Mouse (Mus musculus) gastrocnemius, adult 2 months (tissue): ENCODE data around the gene Cenpb. TPM values are rescaled to one million over a fixed set of nuclear protein-coding genes. Genes with fewer than 3 reads are reported as not detected.

ENCODE experiments used
- DNase-seq: peaks from one replicate; pipeline ENCODE4 v3.0.0; 2022
- H3K27ac ChIP-seq: fragments of 200-600 bp; 2 replicates; pipeline ENCODE4 v1.8.1; 2022; ENCODE audit warnings: mild to moderate bottlenecking
- H3K4me3 ChIP-seq: fragments of 200-600 bp; 2 replicates; pipeline ENCODE4 v1.8.1; 2022; ENCODE audit warnings: mild to moderate bottlenecking, moderate library complexity
- CTCF ChIP-seq: fragments of 200-600 bp; IDR thresholded peaks from 2 replicates; pipeline ENCODE4 v1.8.1; 2022; ENCODE audit warnings: antibody characterized with exemption, mild to moderate bottlenecking, moderate library complexity
- intact Hi-C: fragments of 180-260 bp; cut with DNase I; formaldehyde crosslinking; loops from one replicate; pipeline ENCODE4 v1.15.1; 2025
- total RNA-seq, 2 experiments: library from RNA; stranded (reverse); gene quantifications; 2 replicates each; pipeline ENCODE4 v1.2.3; 2021

The Cenpb gene
- total RNA-seq, 2 experiments from 2014 or later: 67.7 to 70.1 TPM

GRCm38 (mm10) chr2:131190344-131191004 is 10.6 kb upstream of the Cenpb start:
- no peak overlapping the region for H3K4me3 ChIP-seq
- H3K27ac ChIP-seq: no peak overlapping the region
- no peak for TF ChIP-seq CTCF
- intact Hi-C loops: no loop called here
- DNase-seq: no peak

- peak; percentile 74 for DNase-seq
- H3K27ac ChIP-seq: peak overlapping the region; percentile 48
- intact Hi-C loops: loop anchor here (10.0 kb wide), 1 partner anchor 325 kb away; no protein-coding TSS in a partner anchor
- TF ChIP-seq CTCF: no peak
- no peak overlapping the region for H3K4me3 ChIP-seq
Observed at GRCm38 (mm10) chr2:131189521-131190309, 9.8 kb upstream of the Cenpb start.

GRCm38 (mm10) chr2:131188311-131188710 is 8.4 kb upstream of the Cenpb start:
- intact Hi-C loops: loop anchor here (10.0 kb wide), 1 partner anchor 326 kb away; no protein-coding TSS in a partner anchor
- DNase-seq: no peak
- TF ChIP-seq CTCF: no peak
- H3K27ac ChIP-seq: no peak overlapping the region
- H3K4me3 ChIP-seq: no peak overlapping the region

GRCm38 (mm10) chr2:131187602-131187922 is 7.7 kb upstream of the Cenpb start:
- H3K4me3 ChIP-seq: peak overlapping the region; percentile 74
- peak overlapping the region; percentile 82 for H3K27ac ChIP-seq
- no peak for DNase-seq
- no peak for TF ChIP-seq CTCF
- intact Hi-C loops: loop anchor here (2.0 to 10.0 kb wide), 2 partner anchors 17 to 327 kb away; no protein-coding TSS in a partner anchor

- intact Hi-C loops: loop anchor here (2.0 to 10.0 kb wide), 2 partner anchors 18 to 328 kb away; no protein-coding TSS in a partner anchor
- peak; percentile 92 for DNase-seq
- peak within 1 kb of the TSS; percentile 82 for H3K27ac ChIP-seq
- TF ChIP-seq CTCF: peak; percentile 38; the same call in 1 of the 2 replicates
- H3K4me3 ChIP-seq: peak within 1 kb of the TSS; percentile 74
Observed at GRCm38 (mm10) chr2:131186771-131187601, 7.1 kb upstream of the Cenpb start, which contains the start of the genes Cdc25b and Spef1. Cdc25b (plus strand) TSS chr2:131186949. Spef1 (minus strand) TSS chr2:131187282.

- H3K4me3 ChIP-seq: peak overlapping the region; percentile 74
- peak; percentile 40 for DNase-seq
- intact Hi-C loops: loop anchor here (2.0 to 10.0 kb wide), 2 partner anchors 18 to 328 kb away; no protein-coding TSS in a partner anchor
- no peak for TF ChIP-seq CTCF
- peak overlapping the region; percentile 82 for H3K27ac ChIP-seq
Observed at GRCm38 (mm10) chr2:131186343-131186742, 6.5 kb upstream of the Cenpb start.

GRCm38 (mm10) chr2:131179246-131179886 is 501 bp downstream of the Cenpb start:
- DNase-seq: peak; percentile 78
- no peak for TF ChIP-seq CTCF
- intact Hi-C loops: loop anchor here (5.0 kb wide), 1 partner anchor 33 kb away; no protein-coding TSS in a partner anchor
- peak overlapping the region; percentile 85 for H3K27ac ChIP-seq
- H3K4me3 ChIP-seq: peak overlapping the region; percentile 88

GRCm38 (mm10) chr2:131178828-131179245 is 1.0 kb downstream of the Cenpb start:
- DNase-seq: peak; percentile 39
- peak overlapping the region; percentile 88 for H3K4me3 ChIP-seq
- no peak for TF ChIP-seq CTCF
- intact Hi-C loops: loop anchor here (5.0 kb wide), 1 partner anchor 33 kb away; no protein-coding TSS in a partner anchor
- peak overlapping the region; percentile 85 for H3K27ac ChIP-seq

- TF ChIP-seq CTCF: no peak
- intact Hi-C loops: loop anchor here (5.0 kb wide), 1 partner anchor 34 kb away; no protein-coding TSS in a partner anchor
- DNase-seq: no peak
- Histone ChIP-seq H3K27ac (peak overlapping the region; percentile 85), H3K4me3 (peak overlapping the region; percentile 88)
Observed at GRCm38 (mm10) chr2:131177932-131178331, 1.9 kb downstream of the Cenpb start.

- H3K27ac ChIP-seq: no peak overlapping the region
Observed at GRCm38 (mm10) chr2:131176491-131176890, 3.4 kb downstream of the Cenpb start.

GRCm38 (mm10) chr2:131175945-131176309 is 3.9 kb downstream of the Cenpb start:
- no peak overlapping the region for H3K27ac ChIP-seq
- TF ChIP-seq CTCF: no peak
- intact Hi-C loops: loop anchor here (5.0 kb wide), 1 partner anchor 36 kb away; no protein-coding TSS in a partner anchor
- DNase-seq: no peak
- H3K4me3 ChIP-seq: no peak overlapping the region

More at GRCm38 (mm10) chr2:131176491-131176890, 3.4 kb downstream of the Cenpb start:
- no peak for TF ChIP-seq CTCF
- H3K4me3 ChIP-seq: no peak overlapping the region
- DNase-seq: no peak
- intact Hi-C loops: loop anchor here (5.0 kb wide), 1 partner anchor 36 kb away; no protein-coding TSS in a partner anchor
